15 mouse cellular contexts compared by ENCODE assay signal in the genomic region with DNA sequence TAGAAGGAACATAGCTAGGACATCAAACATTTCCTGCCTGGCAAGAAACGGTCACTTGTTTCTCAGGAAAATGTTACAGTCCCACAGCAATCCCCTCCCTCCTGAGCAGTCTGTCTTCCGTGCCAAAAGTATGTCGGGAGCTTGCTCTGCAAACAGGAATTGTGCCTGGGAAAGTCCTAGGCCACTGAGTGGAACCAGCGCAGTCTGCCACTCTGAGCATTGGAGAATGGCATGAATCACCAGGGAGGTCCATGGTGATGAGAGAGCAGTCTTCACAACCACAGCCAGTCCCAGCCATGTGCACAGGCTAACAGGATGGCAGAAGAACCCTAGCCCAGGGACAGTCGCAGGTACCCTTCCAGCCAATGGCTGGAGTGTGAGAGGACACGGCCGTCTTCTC. TPM values are rescaled to one million over a fixed set of nuclear protein-coding genes. Genes with fewer than 3 reads are reported as not detected.
A peak's percentile ranks its signal among the peaks of the same experiment; 100 is the strongest.
DNase-seq lines count a peak whose midpoint lies in the region; ATAC-seq and TF ChIP-seq lines count a peak whose summit lies in the region.
"Had no signal": no experiment of that assay in that cellular context is flagged by ENCODE, and none has a peak within 500 bp of the region (broad histone marks: within the 10 kb centered on the region; RNA-seq: fewer than 3 reads in every experiment).

No protein-coding gene starts in this region.

- peaks cover 23% of the 10 kb centered on the region for H3K36me3 ChIP-seq in intestine, postnatal 0 days (ENCODE audit: control insufficient read depth, insufficient read depth)
- no peaks in the 10 kb centered on the region for H3K36me3 ChIP-seq in intestine, embryonic 16.5 days (ENCODE audit: control insufficient read depth, insufficient read depth, low read length)
- peaks cover 29 to 78% of the 10 kb centered on the region in 2 experiments for H3K36me3 ChIP-seq in CH12.LX (replicated peaks in 1 of 2; ENCODE audit: control insufficient read depth in 1 of 2, insufficient read depth in 1 of 2, low read length in 1 of 2)
- H3K36me3 ChIP-seq: forebrain, embryonic 10.5 days; hindbrain, embryonic 10.5 days; neural tube, embryonic 12.5 days had no signal

- TF ChIP-seq POLR2A in CH12.LX (IDR thresholded peaks at IDR 0.05; ENCODE audit: low read depth, low read length), result no peak
- peak; percentile 17; the same call in 1 of the 2 replicates for TF ChIP-seq POLR2A in embryonic fibroblast, embryonic 13.5 days (IDR thresholded peaks at IDR 0.05; ENCODE audit: low read depth, low read length)

- whole genome bisulfite sequencing in intestine, postnatal 0 days, result 62% methylated on average over 7 of the region's 7 CpGs
- WGBS in intestine, embryonic 16.5 days, result 68% methylated on average over 7 of the region's 7 CpGs

- no peak overlapping the region for H3K4me2 ChIP-seq in intestine, postnatal 0 days (replicated peaks; ENCODE audit: low read depth)
- no peak overlapping the region for H3K4me2 ChIP-seq in intestine, embryonic 16.5 days (ENCODE audit: low read depth, low read length)
- H3K4me2 ChIP-seq in CH12.LX (ENCODE audit: insufficient read depth, low read depth, poor library complexity, severe bottlenecking), result peak overlapping the region; percentile 19; the same call in 1 of the 2 replicates
- H3K4me2 ChIP-seq: liver, embryonic 13.5 days; neural tube, embryonic 12.5 days had no signal

- no peak for ATAC-seq in cerebellum, adult (ENCODE audit: insufficient number of reproducible peaks, low FRiP score, low TSS enrichment)
- ATAC-seq in intestine, postnatal 0 days, result no peak
- ATAC-seq in intestine, embryonic 16.5 days, result no peak
- ATAC-seq: inflammation-experienced regulatory T-cells, adult 6 months had no signal

- H3K9me3 ChIP-seq in intestine, postnatal 0 days (ENCODE audit: control insufficient read depth), result no peaks in the 10 kb centered on the region
- H3K9me3 ChIP-seq in intestine, embryonic 16.5 days (ENCODE audit: control insufficient read depth, low read length), result no peaks in the 10 kb centered on the region
- H3K9me3 ChIP-seq in CH12.LX (replicated peaks; ENCODE audit: low read length), result no peaks in the 10 kb centered on the region
- H3K9me3 ChIP-seq: forebrain, embryonic 10.5 days; hindbrain, embryonic 10.5 days; liver, embryonic 13.5 days; megakaryocyte, embryonic 14.5 days; neural tube, embryonic 12.5 days had no signal

- peak overlapping the region; percentile 21; the same call in 1 of the 2 replicates for H3K27ac ChIP-seq in intestine, postnatal 0 days (ENCODE audit: low read depth, low read length)
- no peak overlapping the region for H3K27ac ChIP-seq in intestine, embryonic 16.5 days (ENCODE audit: low read length)
- peak overlapping the region; percentile 41 for H3K27ac ChIP-seq in CH12.LX (ENCODE audit: insufficient read depth, low read depth)
- peak overlapping the region; percentile 58 for H3K27ac ChIP-seq in embryonic fibroblast, embryonic 13.5 days (ENCODE audit: insufficient read depth, low read length)
- H3K27ac ChIP-seq: forebrain, embryonic 10.5 days; hindbrain, embryonic 10.5 days; liver, embryonic 13.5 days; neural tube, embryonic 12.5 days had no signal

- no peak for TF ChIP-seq EP300 in CH12.LX (IDR thresholded peaks at IDR 0.05; ENCODE audit: low read length)

- TF ChIP-seq RAD21 in CH12.LX (IDR thresholded peaks at IDR 0.05; ENCODE audit: low read depth, low read length), result no peak

- no peak for TF ChIP-seq CTCF in intestine, postnatal 0 days (IDR thresholded peaks at IDR 0.05; ENCODE audit: low read depth)
- no peak for TF ChIP-seq CTCF in CH12.LX (conservative IDR thresholded peaks at IDR 0.05 in 1 of 2, IDR thresholded peaks at IDR 0.05 in 1 of 2; ENCODE audit: low read depth in 2 of 2, low read length in 2 of 2)
- no peak for TF ChIP-seq CTCF in embryonic fibroblast, embryonic 13.5 days (IDR thresholded peaks at IDR 0.05; ENCODE audit: borderline replicate concordance, insufficient read depth, low read length)

- H3K79me2 ChIP-seq in CH12.LX (replicated peaks; ENCODE audit: control insufficient read depth, extremely low read depth, insufficient read depth, poor library complexity, severe bottlenecking), result peaks cover 9% of the 10 kb centered on the region; the same call in 1 of the 2 replicates

- no peaks in the 10 kb centered on the region for H3K27me3 ChIP-seq in intestine, postnatal 0 days (replicated peaks; ENCODE audit: control insufficient read depth, insufficient read depth, low read length)
- no peaks in the 10 kb centered on the region for H3K27me3 ChIP-seq in intestine, embryonic 16.5 days (replicated peaks; ENCODE audit: control insufficient read depth, insufficient read depth, low read length)
- no peaks in the 10 kb centered on the region for H3K27me3 ChIP-seq in CH12.LX (replicated peaks)
- H3K27me3 ChIP-seq: liver, embryonic 13.5 days; megakaryocyte, embryonic 14.5 days; neural tube, embryonic 12.5 days had no signal

- no peak overlapping the region for H3K4me3 ChIP-seq in intestine, postnatal 0 days (ENCODE audit: low read depth, low read length)
- no peak overlapping the region for H3K4me3 ChIP-seq in intestine, embryonic 16.5 days (ENCODE audit: low read length)
- peak overlapping the region in 1 of 3 experiments; percentile 12 for H3K4me3 ChIP-seq in CH12.LX (replicated peaks in 1 of 3; ENCODE audit: low read depth in 2 of 3, low read length in 2 of 3, poor library complexity in 1 of 3)
- H3K4me3 ChIP-seq in embryonic fibroblast, embryonic 13.5 days (ENCODE audit: insufficient read depth, low read length), result no peak overlapping the region
- H3K4me3 ChIP-seq: forebrain, embryonic 10.5 days; hindbrain, embryonic 10.5 days; liver, embryonic 13.5 days; megakaryocyte, embryonic 14.5 days; neural tube, embryonic 12.5 days had no signal

- no peak overlapping the region for H3K9ac ChIP-seq in intestine, postnatal 0 days (ENCODE audit: low read depth, low read length)
- no peak overlapping the region for H3K9ac ChIP-seq in intestine, embryonic 16.5 days (ENCODE audit: low read depth, low read length)
- peak overlapping the region; percentile 7; the same call in 1 of the 2 replicates for H3K9ac ChIP-seq in CH12.LX (ENCODE audit: insufficient read depth, low read depth)
- H3K9ac ChIP-seq: liver, embryonic 13.5 days; neural tube, embryonic 12.5 days had no signal

- dilution Hi-C loops in CH12.LX (cut with MboI; ENCODE audit: extremely low pct_ligation_motif_present, extremely low pct_unique_long_range_greater_than_20kb, low sequenced_read_pairs), result no loop called here

- in situ Hi-C loops in CH12.LX (cut with MboI; ENCODE audit: low pct_ligation_motif_present, low pct_unique_long_range_greater_than_20kb, low sequenced_read_pairs), result no loop called here

- peaks cover 12% of the 10 kb centered on the region for H3K4me1 ChIP-seq in intestine, postnatal 0 days (replicated peaks; ENCODE audit: control insufficient read depth, insufficient read depth, low read length)
- H3K4me1 ChIP-seq in intestine, embryonic 16.5 days (ENCODE audit: control insufficient read depth, insufficient read depth, low read length), result peaks cover 48% of the 10 kb centered on the region
- peaks cover 28 to 96% of the 10 kb centered on the region in 2 experiments for H3K4me1 ChIP-seq in CH12.LX (ENCODE audit: control insufficient read depth in 1 of 2, insufficient read depth in 2 of 2)
- peaks cover 18% of the 10 kb centered on the region for H3K4me1 ChIP-seq in embryonic fibroblast, embryonic 13.5 days (ENCODE audit: control insufficient read depth, insufficient read depth, low read length)
- H3K4me1 ChIP-seq: neural tube, embryonic 12.5 days had no signal

- peak; percentile 33 for DNase-seq in cerebellum, adult 8-10 months
- DNase-seq in CH12.LX (ENCODE audit: extremely low read depth), result no peak
- no peak for DNase-seq in ovary, postnatal 36 days (ENCODE audit: low spot score)
- DNase-seq in layer of hippocampus, postnatal 36 days, result no peak
- DNase-seq: liver, embryonic 13.5 days; thymus, postnatal 14 days had no signal

TF ChIP-seq in CH12.LX, 34 proteins besides CTCF, POLR2A, EP300 and RAD21 (continues in another document):
- no peak for TF ChIP-seq MYC (IDR thresholded peaks at IDR 0.05; ENCODE audit: low read depth, low read length)
- TF ChIP-seq GABPA (IDR thresholded peaks at IDR 0.05; ENCODE audit: insufficient replicate concordance, low read depth, low read length), result no peak
- TF ChIP-seq MEF2A (IDR thresholded peaks at IDR 0.05; ENCODE audit: borderline replicate concordance, low read depth, low read length), result no peak
- TF ChIP-seq USF1 (IDR thresholded peaks at IDR 0.05; ENCODE audit: low read depth, low read length), result no peak
- TF ChIP-seq NELFE (IDR thresholded peaks at IDR 0.05; ENCODE audit: low read depth, low read length), result no peak
- TF ChIP-seq PAX5 (IDR thresholded peaks at IDR 0.05; ENCODE audit: low read length), result no peak
- no peak for TF ChIP-seq ZC3H11A (IDR thresholded peaks at IDR 0.05; ENCODE audit: low read depth, low read length)
- no peak for TF ChIP-seq ELF1 (IDR thresholded peaks at IDR 0.05; ENCODE audit: low read depth, low read length)
- no peak for TF ChIP-seq CHD2 (IDR thresholded peaks at IDR 0.05; ENCODE audit: low read length)
- no peak for TF ChIP-seq ZKSCAN1 (IDR thresholded peaks at IDR 0.05; ENCODE audit: borderline replicate concordance, low read depth, low read length)
- TF ChIP-seq MAZ (IDR thresholded peaks at IDR 0.05; ENCODE audit: low read depth, low read length), result no peak
- no peak for TF ChIP-seq E2F4 (IDR thresholded peaks at IDR 0.05; ENCODE audit: insufficient replicate concordance, low read depth, low read length)
- TF ChIP-seq ETS1 (conservative IDR thresholded peaks at IDR 0.05; ENCODE audit: low read depth, low read length), result no peak
- no peak for TF ChIP-seq IRF4 (IDR thresholded peaks at IDR 0.05; ENCODE audit: low read depth, low read length)

RNA-seq across cellular contexts. Expression of gene H6pd, which starts 12.4 kb away (rescaled TPM):
- polyA plus RNA-seq in intestine, postnatal 0 days (2015; fragmentation: Nextera tagmentation; extraction: Ambion mirVana), result 33.1 and 37.5 TPM in 2 replicates
- polyA plus RNA-seq in intestine, embryonic 16.5 days (2015; fragmentation: Nextera tagmentation; extraction: Ambion mirVana), result 31.6 and 41.6 TPM in 2 replicates
- 25.1 and 25.3 TPM in 2 replicates for total RNA-seq in CH12.LX (2012; rRNA removed)
- 13.2 and 17.7 TPM in 2 replicates for total RNA-seq in CH12.LX (2014; rRNA removed)
- 36.2 and 38.5 TPM in 2 replicates for polyA plus RNA-seq in CH12.LX (2012; ENCODE audit: insufficient read length, low read depth)
- 59.2 and 64.8 TPM in 2 replicates for polyA plus RNA-seq in embryonic fibroblast, embryonic 13.5 days (2011; ENCODE audit: insufficient read length, low read depth, missing spikeins)
- 1 to 10 TPM; 7.2 to 10.0 TPM for total RNA-seq in layer of hippocampus, postnatal 36 days (2021)

RNA-seq across cellular contexts. Expression of gene Spsb1, which starts 41.6 kb away (rescaled TPM):
- 26.4 and 26.5 TPM in 2 replicates for polyA plus RNA-seq in intestine, postnatal 0 days (2015; fragmentation: Nextera tagmentation; extraction: Ambion mirVana)
- 17.0 and 20.6 TPM in 2 replicates for polyA plus RNA-seq in intestine, embryonic 16.5 days (2015; fragmentation: Nextera tagmentation; extraction: Ambion mirVana)
- total RNA-seq in CH12.LX (2012; rRNA removed) (0.04 and 0.34 TPM in 2 replicates), CH12.LX (2014; rRNA removed) (0.07 and 0.16 TPM in 2 replicates)
- polyA plus RNA-seq in CH12.LX (2012; ENCODE audit: insufficient read length, low read depth), result 0.16 and 0.19 TPM in 2 replicates
- 36.4 and 40.9 TPM in 2 replicates for polyA plus RNA-seq in embryonic fibroblast, embryonic 13.5 days (2011; ENCODE audit: insufficient read length, low read depth, missing spikeins)
- 10 to 100 TPM; 24.1 to 34.9 TPM for total RNA-seq in layer of hippocampus, postnatal 36 days (2021)

Comparison
In these comparisons a context has a peak if more than half of its experiments do, and no peak if none do; other contexts are left out.
1. RNA of gene Spsb1, which starts 41.6 kb away (polyA plus RNA-seq): 36.4 to 40.9 TPM in embryonic fibroblast, embryonic 13.5 days, 26.4 to 26.5 TPM in intestine, postnatal 0 days and 17.0 to 20.6 TPM in intestine, embryonic 16.5 days; 0.16 to 0.19 TPM in CH12.LX; every median in the first group is over 10 times any median in the second.